Comparison of ENCODE assay signal across 10 mouse cellular contexts in the genomic region with DNA sequence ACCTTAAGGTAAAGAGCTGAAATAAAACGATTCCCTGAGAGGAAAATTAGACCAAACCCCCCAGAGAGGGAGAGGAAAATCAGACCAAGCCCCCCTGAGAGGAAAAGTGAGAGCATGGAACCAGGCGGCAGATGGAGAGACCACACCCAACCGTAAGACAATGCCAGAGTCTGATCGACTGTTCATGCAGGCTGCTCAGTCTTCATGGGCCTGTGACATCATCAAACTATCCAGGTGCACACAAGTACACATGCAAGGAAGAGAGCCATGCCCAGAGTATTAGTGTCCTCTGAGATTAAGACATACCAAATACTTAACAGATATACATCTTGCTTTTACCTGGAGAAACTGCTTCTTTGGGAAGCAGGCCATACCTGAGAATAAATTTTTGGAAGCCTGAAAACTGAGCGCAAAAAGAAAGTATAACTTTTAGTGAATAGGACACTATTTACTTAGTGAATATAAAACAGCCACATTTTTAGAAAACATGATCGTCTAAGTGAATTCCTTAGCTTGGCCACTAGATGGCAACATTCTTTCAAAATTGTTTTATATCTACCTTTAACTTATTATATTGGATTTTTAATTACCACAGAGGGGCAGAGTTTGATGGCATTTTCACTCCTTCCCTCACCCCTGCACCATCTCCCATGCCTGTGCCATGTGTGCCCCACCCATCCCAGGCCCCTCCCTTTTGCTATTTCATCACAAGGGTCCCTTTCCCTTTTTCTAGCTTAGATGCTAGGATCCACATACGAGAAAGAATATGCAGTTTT. TPM values are rescaled to one million over a fixed set of nuclear protein-coding genes. Genes with fewer than 3 reads are reported as not detected.
DNase-seq lines count a peak whose midpoint lies in the region; ATAC-seq and TF ChIP-seq lines count a peak whose summit lies in the region.
"Had no signal": no experiment of that assay in that cellular context is flagged by ENCODE, and none has a peak within 500 bp of the region (broad histone marks: within the 10 kb centered on the region; RNA-seq: fewer than 3 reads in every experiment).

No protein-coding gene starts in this region.

- H3K9ac ChIP-seq in liver, adult 2 months (ENCODE audit: low read depth, low read length), result no peak overlapping the region
- no peak overlapping the region for H3K9ac ChIP-seq in midbrain, embryonic 13.5 days (replicated peaks)

- no peaks in the 10 kb centered on the region for H3K4me1 ChIP-seq in liver, adult 2 months (ENCODE audit: control insufficient read depth, insufficient read depth, low read length)
- no peaks in the 10 kb centered on the region for H3K4me1 ChIP-seq in bone marrow macrophage, adult 2 months (ENCODE audit: control insufficient read depth, insufficient read depth, low read length)
- H3K4me1 ChIP-seq in midbrain, embryonic 13.5 days (replicated peaks), result no peaks in the 10 kb centered on the region

- no peak overlapping the region for H3K4me2 ChIP-seq in midbrain, embryonic 13.5 days (replicated peaks)

- no peaks in the 10 kb centered on the region for H3K79me2 ChIP-seq in liver, adult 2 months (ENCODE audit: control insufficient read depth, insufficient read depth, low read length)

- no peaks in the 10 kb centered on the region for H3K27me3 ChIP-seq in liver, adult 2 months (ENCODE audit: control insufficient read depth, insufficient read depth, low read length)
- H3K27me3 ChIP-seq in midbrain, embryonic 13.5 days, result no peaks in the 10 kb centered on the region

- 0 out of 2 replicates have a peak, but pooled peaks have one; percentile 60 for ATAC-seq in midbrain, embryonic 13.5 days

- no peaks in the 10 kb centered on the region for H3K9me3 ChIP-seq in midbrain, embryonic 13.5 days

- TF ChIP-seq CTCF in liver, adult 2 months (IDR thresholded peaks at IDR 0.05; ENCODE audit: low read depth, low read length), result peak; percentile 69
- peak; percentile 48; the same call in 1 of the 2 replicates for TF ChIP-seq CTCF in bone marrow macrophage, adult 2 months (IDR thresholded peaks at IDR 0.05; ENCODE audit: low read depth, low read length)

- H3K27ac ChIP-seq in liver, adult 2 months (replicated peaks; ENCODE audit: insufficient read depth, low read depth, low read length), result no peak overlapping the region
- no peak overlapping the region for H3K27ac ChIP-seq in bone marrow macrophage, adult 2 months (ENCODE audit: insufficient read depth, low read depth, low read length)
- no peak overlapping the region for H3K27ac ChIP-seq in midbrain, embryonic 13.5 days

- H3K36me3 ChIP-seq in liver, adult 2 months (ENCODE audit: control insufficient read depth, insufficient read depth, low read length), result no peaks in the 10 kb centered on the region
- H3K36me3 ChIP-seq in midbrain, embryonic 13.5 days, result no peaks in the 10 kb centered on the region

- 44% methylated on average over 7 of the region's 7 CpGs for WGBS in liver, adult 2 months
- WGBS in midbrain, embryonic 13.5 days, result 54% methylated on average over 7 of the region's 7 CpGs

- peak; percentile 55 for DNase-seq in embryo, embryonic 10 days (ENCODE audit: low spot score)
- DNase-seq in embryo, embryonic 9.5 days (ENCODE audit: extremely low spot score), result no peak
- DNase-seq in liver, adult 2 months (ENCODE audit: extremely low read depth, low read depth, low spot score), result peak; percentile 29
- DNase-seq in liver, result no peak
- no peak for DNase-seq in layer of hippocampus, postnatal 14 days (ENCODE audit: low spot score in 2 of 2)
- no peak for DNase-seq in cerebellum, adult 9-10 months
- DNase-seq: B cell, adult 2 months; layer of hippocampus, postnatal 36 days had no signal

- no peak for TF ChIP-seq POLR2A in liver, adult 2 months (IDR thresholded peaks at IDR 0.05; ENCODE audit: extremely low read depth, insufficient read depth, low read length)
- TF ChIP-seq POLR2A in bone marrow macrophage, adult 2 months (IDR thresholded peaks at IDR 0.05; ENCODE audit: borderline replicate concordance, low read depth, low read length), result no peak

- no peak overlapping the region for H3K4me3 ChIP-seq in liver, adult 2 months (ENCODE audit: insufficient read depth, low read depth, low read length)
- no peak overlapping the region for H3K4me3 ChIP-seq in bone marrow macrophage, adult 2 months (ENCODE audit: insufficient read depth, low read length)
- H3K4me3 ChIP-seq in midbrain, embryonic 13.5 days (replicated peaks), result no peak overlapping the region

RNA-seq across cellular contexts. Expression of a gene that starts 15.5 kb away (rescaled TPM):
- 7.5 and 10.6 TPM in 2 replicates for total RNA-seq in liver, adult 2 months (2014; rRNA removed)
- polyA plus RNA-seq in liver, adult 2 months (2012; rRNA removed), result 9.8 and 13.8 TPM in 2 replicates
- polyA plus RNA-seq in bone marrow macrophage, adult 2 months (2012; ENCODE audit: insufficient read depth, insufficient read length, missing spikeins), result 10.4 and 12.9 TPM in 2 replicates
- 33.9 and 37.6 TPM in 2 replicates for polyA plus RNA-seq in midbrain, embryonic 13.5 days (2015; fragmentation: Nextera tagmentation; extraction: Ambion mirVana)
- 100 to 1,000 TPM; 103 to 109 TPM for total RNA-seq in layer of hippocampus, postnatal 14 days (2021)

Comparison
In these comparisons a context has a peak if more than half of its experiments do, and no peak if none do; other contexts are left out.
1. DNase-seq: peak in embryo, embryonic 10 days (single experiment) and liver, adult 2 months (single experiment); none in embryo, embryonic 9.5 days (single experiment), liver (single experiment), layer of hippocampus, postnatal 14 days (0 of 2) and cerebellum, adult 9-10 months (single experiment).